Mouse (Mus musculus): ENCODE data around the gene Bpifb2.
A peak's percentile ranks its signal among the peaks of the same experiment; 100 is the strongest.
"Not testable (repeated sequence)": the region's sequence is repeated elsewhere in the genome, so short reads cannot be mapped to it uniquely, and the experiment has no call there.

Bpifb2 gene

GRCm38 (mm10) chr2:153874745-153875144, at the start of gene Bpifb2:
Gene Bpifb2, plus strand, starts transcription at chr2:153875045.
- no peak for DNase-seq

DNA sequence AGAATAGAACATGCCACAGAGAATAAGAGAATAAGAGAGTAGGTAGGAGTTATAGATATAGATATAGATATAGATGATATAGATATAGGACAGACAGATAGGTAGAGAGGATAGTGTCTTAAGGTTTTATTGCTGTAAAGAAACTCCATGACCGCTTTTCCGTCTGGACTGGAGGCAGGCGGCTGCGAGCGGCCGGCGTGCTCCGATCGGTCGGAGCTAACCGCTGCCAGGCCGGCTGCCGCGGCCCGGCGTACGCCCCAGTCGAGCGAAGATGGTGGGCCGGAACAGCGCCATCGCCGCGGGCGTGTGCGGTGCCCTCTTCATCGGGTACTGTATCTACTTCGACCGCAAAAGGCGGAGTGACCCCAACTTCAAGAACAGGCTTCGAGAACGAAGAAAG, 48.9 kb upstream of the Bpifb2 start:
- DNase-seq, result not testable (repeated sequence)

DNA sequence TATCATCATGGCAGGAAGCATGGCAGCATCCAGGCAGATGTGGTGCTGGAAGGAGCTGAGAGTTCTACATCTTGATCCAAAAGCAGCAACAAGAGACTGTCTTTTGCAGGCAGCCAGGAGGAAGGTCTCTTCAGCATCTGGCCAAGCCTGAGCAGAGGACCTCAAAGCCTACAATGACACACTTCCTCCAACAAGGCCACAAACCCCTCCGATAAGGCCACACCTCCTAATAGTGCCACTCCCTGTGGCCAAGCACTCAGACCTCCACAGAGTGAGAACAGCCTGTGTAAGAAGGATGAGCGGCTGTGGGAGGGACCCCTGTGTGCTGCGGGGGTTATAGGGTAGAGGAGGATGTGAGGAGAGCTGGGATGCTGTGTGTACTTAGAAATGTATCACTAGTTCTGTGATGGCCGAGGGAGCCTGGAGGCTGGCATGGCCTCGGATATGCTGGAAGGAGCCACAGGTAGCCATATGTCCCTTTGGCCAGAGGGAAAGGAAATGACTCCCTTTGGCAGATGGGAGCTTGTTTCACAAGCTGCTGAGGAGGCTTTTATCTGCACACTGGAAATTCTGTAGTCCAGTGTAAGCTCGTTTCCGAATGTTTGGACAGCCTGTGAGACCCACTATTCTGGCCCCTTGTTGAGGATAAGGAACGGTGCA, 47.5 kb upstream of the Bpifb2 start:
- no peak for DNase-seq

DNA sequence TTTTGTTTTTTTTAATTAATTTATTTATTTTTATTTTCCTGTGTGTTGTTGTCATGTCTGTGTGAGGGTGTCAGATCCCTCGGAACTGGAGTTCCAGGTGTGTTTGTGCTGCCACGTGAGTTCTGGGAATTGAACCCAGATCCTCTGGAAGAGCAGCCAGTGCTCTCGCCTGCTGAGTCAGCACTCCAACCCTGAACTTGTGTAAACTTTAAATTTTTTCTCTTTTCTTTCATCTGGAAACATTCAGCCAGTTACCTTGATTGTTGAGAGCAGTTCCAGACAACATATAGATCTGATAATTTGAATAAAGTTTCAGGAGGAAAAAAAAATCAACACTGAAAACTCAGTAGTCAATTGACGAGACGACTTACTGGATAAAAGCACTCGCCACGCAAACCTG, 46.1 kb upstream of the Bpifb2 start:
- DNase-seq, result no peak

DNA sequence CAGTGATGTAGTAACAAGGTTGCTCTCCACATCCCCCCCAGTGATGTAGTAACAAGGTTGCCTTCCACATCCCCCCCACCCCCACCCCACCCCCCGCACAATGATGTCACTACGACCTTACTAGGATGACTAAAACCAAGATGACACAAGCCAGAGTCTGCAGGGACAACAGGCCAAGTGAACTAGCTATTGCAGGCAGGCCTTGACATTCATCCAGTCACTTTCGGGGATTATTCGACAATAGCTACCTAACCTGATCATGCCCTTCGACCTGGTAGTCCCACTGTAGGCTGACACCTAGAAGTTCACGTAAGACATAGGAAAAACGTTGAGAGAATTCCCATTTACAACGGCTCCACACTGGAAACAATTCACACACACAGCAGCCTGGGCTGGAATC, 41.6 kb upstream of the Bpifb2 start:
- no peak for DNase-seq

- DNase-seq, result no peak
Observed at GRCm38 (mm10) chr2:153842854-153843253, 32.0 kb upstream of the Bpifb2 start.

DNA sequence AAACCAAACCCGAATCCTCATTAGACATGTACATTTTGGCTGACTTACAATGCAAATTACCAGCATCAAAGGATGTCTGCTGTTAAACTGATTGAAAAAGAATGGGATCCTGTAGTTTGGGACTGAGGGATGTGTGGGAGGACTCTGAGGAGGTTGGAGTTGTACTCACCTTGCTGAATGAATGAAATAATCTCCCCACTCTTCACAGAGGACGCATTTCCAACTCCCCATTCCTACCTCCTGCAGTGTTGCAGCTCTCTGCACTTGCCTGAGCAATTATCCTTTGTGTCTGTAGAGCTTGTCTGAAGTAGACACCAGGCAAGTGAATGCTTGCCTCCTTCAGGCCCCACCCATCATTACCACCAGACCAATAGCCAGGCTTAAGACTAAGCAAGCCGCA, 26.5 kb upstream of the Bpifb2 start:
- DNase-seq, result no peak

GRCm38 (mm10) chr2:153850351-153851029, 24.4 kb upstream of the Bpifb2 start:
- peak; percentile 25 for DNase-seq

DNA sequence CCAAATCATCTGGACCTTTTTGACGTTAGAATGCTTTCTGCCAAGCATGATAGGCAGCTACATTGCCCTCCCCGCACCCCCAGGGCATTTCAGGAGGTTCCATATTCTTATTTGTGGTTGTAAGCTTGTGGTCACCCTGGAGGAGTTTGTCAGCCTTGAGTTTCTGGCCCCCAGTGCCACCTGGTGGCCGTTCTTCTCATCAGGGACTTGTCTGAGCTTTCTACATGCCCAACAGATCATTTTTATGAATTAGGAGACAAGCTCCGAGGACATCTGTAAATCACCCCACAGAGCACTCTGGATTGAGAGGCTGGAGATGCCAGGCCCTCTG, 23.9 kb upstream of the Bpifb2 start:
- peak; percentile 70 for DNase-seq

DNA sequence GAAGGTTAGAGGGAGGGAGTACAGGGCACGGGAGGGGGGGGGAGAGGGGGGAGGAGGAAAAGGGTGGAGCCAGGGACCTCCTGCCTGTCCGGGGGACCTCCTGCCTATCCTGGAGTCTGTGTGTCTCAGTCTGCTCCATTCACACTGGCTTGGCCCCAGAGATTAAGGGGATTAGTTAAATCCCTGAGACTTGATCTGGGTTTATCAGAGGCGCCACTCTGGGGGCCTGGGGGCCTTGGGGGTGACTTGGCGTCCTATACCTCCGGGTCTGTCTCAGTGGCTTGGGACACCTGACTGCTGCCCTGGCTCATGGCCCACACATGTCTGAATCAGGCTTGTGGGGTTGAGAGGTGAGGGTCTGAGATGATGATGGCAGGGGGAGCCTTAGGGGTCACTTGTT, 21.3 kb upstream of the Bpifb2 start:
- no peak for DNase-seq

DNA sequence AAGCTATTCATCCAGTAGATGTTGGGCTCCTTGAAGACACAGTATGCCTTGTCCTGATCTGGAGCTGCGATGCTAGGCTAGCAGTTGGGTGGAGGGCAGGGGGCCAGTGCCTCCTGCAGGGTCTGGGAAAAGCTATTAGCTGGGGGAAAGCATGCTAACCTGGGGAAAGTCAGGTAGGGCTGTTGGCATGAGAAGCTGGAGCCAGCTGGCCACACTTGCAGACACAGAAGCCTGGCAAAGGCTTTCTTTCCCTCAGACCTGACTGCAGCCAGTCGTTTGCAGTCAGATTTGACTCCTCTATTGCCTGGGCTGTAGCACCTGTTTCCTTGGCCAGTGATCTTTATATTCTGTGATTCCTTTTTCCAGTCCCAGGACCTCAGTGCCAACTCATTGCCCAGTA, 15.3 kb upstream of the Bpifb2 start:
- DNase-seq, result no peak

GRCm38 (mm10) chr2:153860315-153860714, 14.5 kb upstream of the Bpifb2 start:
- no peak for DNase-seq

- no peak for DNase-seq
Observed at GRCm38 (mm10) chr2:153860715-153861114, 14.1 kb upstream of the Bpifb2 start.

- DNase-seq, result no peak
Observed at GRCm38 (mm10) chr2:153861960-153862359, 12.9 kb upstream of the Bpifb2 start.

DNA sequence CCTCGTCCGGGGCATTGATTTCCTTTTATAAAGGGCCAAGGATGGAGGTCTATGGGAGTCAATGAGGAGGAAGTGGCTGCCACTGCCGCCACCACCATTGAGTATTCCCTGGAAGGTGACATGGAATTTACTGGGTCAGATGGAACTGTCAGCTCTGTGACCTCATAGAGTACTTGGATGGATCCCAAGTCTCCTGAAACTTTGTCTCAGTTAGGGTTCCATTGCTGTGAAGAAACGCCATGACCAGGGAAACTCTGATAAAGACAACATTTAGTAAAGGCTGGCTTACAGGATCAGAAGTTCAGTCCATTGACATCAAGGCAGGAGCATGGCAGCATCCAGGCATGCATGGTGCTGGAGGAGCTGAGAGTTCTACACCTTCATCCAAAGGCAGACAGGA, 3.9 kb upstream of the Bpifb2 start, which contains the start of gene Sun5:
Sun5 (minus strand) TSS at position 101 of the 400 bp plus-strand sequence.
- DNase-seq, result no peak

- no peak for DNase-seq
Observed at GRCm38 (mm10) chr2:153899111-153899510, 24.3 kb downstream of the Bpifb2 start.

DNA sequence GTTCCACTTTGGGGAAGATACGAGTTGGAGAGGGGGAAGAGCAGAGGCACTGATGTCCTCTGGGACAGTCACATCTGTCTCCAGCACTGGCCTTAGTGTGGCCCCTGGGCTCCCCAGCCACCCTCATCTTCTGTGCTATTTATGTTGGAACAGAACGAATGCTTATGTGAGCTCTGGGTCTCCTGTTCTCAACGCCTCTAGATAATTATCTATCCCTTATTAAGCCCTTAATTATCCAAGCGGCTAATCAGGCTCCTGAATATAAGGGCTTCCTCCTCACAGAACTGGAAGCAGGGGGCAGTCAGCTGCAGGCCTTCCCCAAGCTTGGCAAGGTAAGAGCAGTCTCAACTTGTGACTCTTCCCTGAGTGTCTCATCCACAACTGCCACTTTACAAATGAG, 25.2 kb downstream of the Bpifb2 start, which contains the start of gene Bpifb6:
Bpifb6 (plus strand) TSS at position 301 of the 400 bp plus-strand sequence.
- no peak for DNase-seq

- DNase-seq, result no peak
Observed at GRCm38 (mm10) chr2:153902726-153903125, 27.9 kb downstream of the Bpifb2 start.

DNA sequence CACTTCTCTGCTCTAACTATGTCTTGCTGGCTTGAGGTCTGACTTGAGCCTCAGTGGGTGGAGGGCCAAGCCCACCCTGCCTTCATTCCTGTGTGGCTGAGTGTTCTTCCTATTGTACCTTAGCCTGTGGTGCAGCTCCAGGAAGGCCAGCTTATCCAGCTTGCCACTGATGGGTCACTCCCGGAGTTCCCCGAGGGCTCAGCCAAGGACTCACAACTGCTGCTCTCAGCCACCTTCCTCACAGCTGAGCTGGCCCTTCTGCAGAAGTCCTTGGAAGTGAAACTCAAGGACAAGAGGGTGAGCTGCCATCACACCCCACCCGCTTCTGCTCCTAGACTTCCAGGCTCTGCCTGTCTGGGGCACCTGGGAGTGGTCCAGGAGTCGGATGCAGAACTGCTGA, 31.8 kb downstream of the Bpifb2 start:
- no peak for DNase-seq

- no peak for DNase-seq
Observed at GRCm38 (mm10) chr2:153914151-153914550, 39.3 kb downstream of the Bpifb2 start.

DNA sequence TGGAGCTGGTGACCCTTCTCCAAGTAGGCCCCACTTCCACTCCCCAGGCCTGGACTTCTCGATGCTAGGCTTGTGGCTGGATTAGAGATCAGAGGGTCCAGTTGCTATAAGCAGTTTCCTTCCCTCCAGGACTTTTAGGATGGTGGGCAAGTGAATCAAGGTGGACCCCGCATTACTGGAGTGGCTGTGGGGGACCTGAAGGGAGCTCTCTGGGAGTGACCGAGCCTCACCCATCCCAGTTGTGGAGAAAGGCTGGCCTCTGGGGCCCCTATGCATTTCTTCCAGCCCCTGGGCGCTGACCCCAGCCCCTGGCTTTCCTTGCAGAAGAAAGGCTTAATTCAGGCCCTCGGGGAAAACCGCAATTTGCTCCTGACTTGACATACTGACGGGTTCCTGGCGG, 43.1 kb downstream of the Bpifb2 start, which contains the start of gene Bpifb3:
Bpifb3 (plus strand) TSS at position 301 of the 400 bp plus-strand sequence.
- no peak for DNase-seq

DNA sequence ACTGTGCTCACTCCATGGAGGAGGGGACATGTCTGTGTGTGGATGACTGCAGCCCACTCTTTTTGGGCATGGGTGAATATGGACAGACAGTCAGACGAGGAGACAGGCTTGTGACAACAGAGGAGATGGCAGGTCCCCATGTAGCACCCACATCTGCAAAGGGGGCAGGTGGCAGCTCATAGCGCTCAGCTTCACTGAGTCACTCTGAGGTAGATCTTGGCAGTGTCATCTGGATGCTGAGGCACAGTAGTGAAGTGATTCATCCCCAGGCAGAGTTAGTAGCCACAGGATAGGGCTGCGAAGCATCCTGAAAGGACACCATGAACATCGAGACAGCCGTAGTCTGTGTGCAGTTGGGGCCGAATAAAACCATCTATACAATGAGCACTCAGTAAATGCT, 46.4 kb downstream of the Bpifb2 start:
- DNase-seq, result no peak

DNA sequence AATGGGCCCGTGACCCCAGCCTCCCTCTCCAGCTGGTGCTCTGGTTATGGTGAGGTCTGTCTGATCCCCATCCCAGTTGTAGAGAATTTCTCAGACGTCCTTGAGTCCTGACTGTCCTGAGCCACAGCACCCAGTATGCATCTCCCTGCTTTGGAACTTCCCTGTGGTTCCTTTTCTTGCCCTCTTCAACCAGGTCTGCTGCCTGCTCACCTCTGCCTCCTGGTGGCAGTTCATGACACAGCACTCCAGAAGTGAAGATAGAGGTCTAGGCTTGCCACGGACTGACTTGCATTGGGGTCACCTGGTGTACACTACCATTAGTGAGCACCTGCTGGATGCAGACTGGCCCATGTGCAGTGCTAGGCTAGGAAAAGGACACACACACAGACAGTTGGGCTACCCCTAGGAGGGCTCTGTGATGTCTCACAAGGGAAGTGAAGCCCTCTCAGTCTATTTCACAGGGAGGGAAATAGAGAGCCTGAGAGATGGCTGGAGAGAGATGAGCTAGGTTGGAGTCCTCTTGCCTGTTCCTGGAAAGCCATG, 55.1 kb downstream of the Bpifb2 start:
- DNase-seq, result peak; percentile 74

DNA sequence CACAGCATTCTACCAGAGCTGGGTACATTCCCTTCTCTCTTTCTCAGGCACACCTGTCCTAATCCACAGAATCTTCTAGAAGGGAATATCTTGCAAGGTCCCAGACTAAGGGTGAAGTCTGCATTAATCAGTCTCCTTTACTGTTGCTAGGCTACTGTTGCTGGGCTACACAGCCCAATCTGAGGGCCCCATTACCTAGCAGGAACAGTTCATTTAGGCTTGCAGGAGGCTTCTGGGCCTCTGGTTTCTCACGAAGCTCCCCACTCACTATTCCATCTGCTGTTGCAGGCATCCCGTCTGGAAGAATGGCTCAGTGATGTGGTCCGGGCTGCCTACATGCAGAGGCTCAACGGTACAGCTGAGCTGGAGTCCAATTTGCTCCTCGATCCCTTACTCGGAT, 56.3 kb downstream of the Bpifb2 start:
- no peak for DNase-seq

All from thymus, postnatal 4 days (tissue).